Mouse (Mus musculus) heart, embryonic 10.5 days (tissue): ENCODE measurements around the gene Pidd1. TPM values are rescaled to one million over a fixed set of nuclear protein-coding genes. Genes with fewer than 3 reads are reported as not detected.

Experiments used
- polyA plus RNA-seq: library from polyadenylated mRNA; unstranded; fragments of >200 nt; fragmentation: Nextera tagmentation; extraction: Ambion mirVana; gene quantifications from 2 replicates; pipeline ENCODE4 v1.2.1, GENCODE M21; 2016

Gene Pidd1
- polyA plus RNA-seq, 1 experiment from 2014 or later, result 18.0 TPM

Other genes with a start within 250 kb of the Pidd1 start
- 3.3 and 6.7 TPM in 2 replicates for gene Lrrc56, start 249.9 kb downstream of the Pidd1 start, polyA plus RNA-seq
- gene Lmntd2, start 229.9 kb downstream of the Pidd1 start, polyA plus RNA-seq, result 1.4 and 2.1 TPM in 2 replicates
- gene Rassf7, start 228.2 kb downstream of the Pidd1 start, polyA plus RNA-seq, result 22.6 and 41.4 TPM in 2 replicates
- 73.5 and 84.7 TPM in 2 replicates for gene Phrf1, start 215.2 kb downstream of the Pidd1 start, polyA plus RNA-seq
- gene Irf7, start 177.5 kb downstream of the Pidd1 start, polyA plus RNA-seq, result 0.39 and 0.60 TPM in 2 replicates
- gene Cdhr5, start 167.2 kb downstream of the Pidd1 start, polyA plus RNA-seq, result not detected in 2 replicates
- gene Sct, start 164.9 kb downstream of the Pidd1 start, polyA plus RNA-seq, result 1.7 and 5.0 TPM in 2 replicates
- 0.13 TPM in 1 of 2 replicates, not detected in the other for gene Drd4, start 152.0 kb downstream of the Pidd1 start, polyA plus RNA-seq
- gene Deaf1, start 116.3 kb downstream of the Pidd1 start, polyA plus RNA-seq, result 35.6 and 39.4 TPM in 2 replicates
- 39.5 and 41.2 TPM in 2 replicates for gene Tmem80, start 116.3 kb downstream of the Pidd1 start, polyA plus RNA-seq
- gene Eps8l2, start 105.1 kb downstream of the Pidd1 start, polyA plus RNA-seq, result 3.1 and 8.2 TPM in 2 replicates
- gene Taldo1, start 51.8 kb downstream of the Pidd1 start, polyA plus RNA-seq, result 270 and 285 TPM in 2 replicates
- 29.5 and 37.4 TPM in 2 replicates for gene Gatd1, start 29.9 kb downstream of the Pidd1 start, polyA plus RNA-seq
- gene Cend1, start 14.5 kb downstream of the Pidd1 start, polyA plus RNA-seq, result 13.7 and 23.5 TPM in 2 replicates
- gene Slc25a22, start 6.1 kb downstream of the Pidd1 start, polyA plus RNA-seq, result 22.6 and 30.8 TPM in 2 replicates
- 882 and 900 TPM in 2 replicates for gene Rplp2, start 3.3 kb upstream of the Pidd1 start, polyA plus RNA-seq
- 28.3 and 38.9 TPM in 2 replicates for gene Pnpla2, start 11.2 kb upstream of the Pidd1 start, polyA plus RNA-seq
- gene Cracr2b, start 17.1 kb upstream of the Pidd1 start, polyA plus RNA-seq, result 14.0 and 14.6 TPM in 2 replicates
- 23.1 and 38.2 TPM in 2 replicates for gene Cd151, start 23.4 kb upstream of the Pidd1 start, polyA plus RNA-seq
- gene Polr2l, start 31.1 kb upstream of the Pidd1 start, polyA plus RNA-seq, result 73.2 and 74.5 TPM in 2 replicates
- gene Tspan4, start 31.2 kb upstream of the Pidd1 start, polyA plus RNA-seq, result 69.0 and 70.8 TPM in 2 replicates
- gene Chid1, start 95.8 kb upstream of the Pidd1 start, polyA plus RNA-seq, result 40.5 and 45.3 TPM in 2 replicates
- 79.5 and 79.9 TPM in 2 replicates for gene Ap2a2, start 118.1 kb upstream of the Pidd1 start, polyA plus RNA-seq
- gene Muc6, start 211.3 kb upstream of the Pidd1 start, polyA plus RNA-seq, result 0.09 and 0.13 TPM in 2 replicates
- gene Muc2, start 246.3 kb upstream of the Pidd1 start, polyA plus RNA-seq, result 0.09 and 0.21 TPM in 2 replicates